Mouse (Mus musculus) bone marrow, adult 2 months (tissue): ENCODE results near the gene Rab3a. TPM values are rescaled to one million over a fixed set of nuclear protein-coding genes. Genes with fewer than 3 reads are reported as not detected.

Experiments used
- H3K27ac ChIP-seq: fragments of 200-500 bp; 2 replicates; pipeline ENCODE4 v1.5.1; 2012; ENCODE audit warnings: low read depth, mild to moderate bottlenecking, control low read depth, inconsistent platforms, low read length; ENCODE audit not compliant: control insufficient read depth, poor library complexity, insufficient read depth
- H3K4me1 ChIP-seq: fragments of 200-500 bp; 2 replicates; pipeline ENCODE4 v1.6.1; 2011; ENCODE audit warnings: low read length; ENCODE audit not compliant: control insufficient read depth, insufficient read depth
- H3K4me3 ChIP-seq: fragments of 200-500 bp; replicated peaks from 2 replicates; pipeline ENCODE3; 2011; ENCODE audit warnings: mild to moderate bottlenecking, low read depth, low read length, control low read depth; ENCODE audit not compliant: control insufficient read depth
- CTCF ChIP-seq: fragments of 200-500 bp; IDR thresholded peaks from 2 replicates; pipeline ENCODE4 v1.5.1; 2011; ENCODE audit warnings: low read length, control low read depth; ENCODE audit not compliant: control insufficient read depth, insufficient read depth
- POLR2A ChIP-seq: fragments of 200-500 bp; IDR thresholded peaks from 2 replicates; pipeline ENCODE4 v1.6.1; 2011; ENCODE audit warnings: low read depth, mild to moderate bottlenecking, control low read depth, low read length, borderline replicate concordance; ENCODE audit not compliant: control insufficient read depth
- WGBS: fragments of 180-500 bp; shearing (Covaris S2); methylation state at CpG from one replicate; pipeline ENCODE4 v1.1.7; 2018; 5-methylcytosine and 5-hydroxymethylcytosine counted together
- polyA plus RNA-seq: library from polyadenylated mRNA; stranded (reverse); fragments of >200 nt; gene quantifications from 2 replicates; pipeline ENCODE4 v1.2.4, GENCODE M21; 2011; ENCODE audit warnings: low replicate concordance; ENCODE audit not compliant: missing spikeins, insufficient read depth, insufficient read length

The Rab3a gene
- polyA plus RNA-seq, 1 experiment = 13.3 TPM

DNA sequence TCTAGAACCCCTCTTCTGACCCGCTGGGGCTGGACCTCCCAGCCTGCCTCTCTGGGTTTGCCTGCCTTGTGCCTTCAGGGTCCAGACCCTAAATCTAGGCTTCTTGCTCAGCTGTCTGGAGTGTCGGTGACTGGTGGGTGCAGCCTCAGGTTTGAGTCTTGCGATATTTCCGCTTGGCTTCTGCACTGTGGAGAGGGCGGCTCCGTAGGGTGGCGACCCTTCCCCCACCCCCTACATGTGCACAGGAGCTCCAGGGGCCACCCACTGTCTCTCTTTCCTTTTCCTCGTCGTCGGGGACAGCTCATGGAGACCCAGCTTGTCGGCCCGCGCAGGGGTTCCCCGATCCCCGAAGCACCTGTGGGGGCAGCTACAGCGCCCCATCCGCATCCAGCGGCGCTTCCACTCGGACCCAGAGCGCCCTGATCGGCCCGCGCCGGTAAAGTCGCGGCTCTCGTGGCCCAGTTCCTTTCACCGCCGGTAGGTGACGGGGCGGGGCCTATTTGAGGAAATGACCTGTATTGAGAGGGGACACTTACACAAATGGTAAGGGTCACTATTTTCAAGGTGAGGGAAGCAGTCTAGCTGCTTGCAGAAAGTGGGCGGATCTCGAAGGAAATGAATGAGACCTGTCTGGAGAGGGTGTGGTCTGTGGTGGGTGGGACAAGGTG, 24.5 kb upstream of the Rab3a start:
- peaks cover 2% of the 10 kb centered on the region; the same call in 1 of the 2 replicates for H3K4me1 ChIP-seq
- 0 out of 2 replicates have a peak overlapping the region, but pooled peaks have one; percentile 22 for H3K27ac ChIP-seq
- TF ChIP-seq POLR2A (no peak), CTCF (peak; percentile 27; the same call in 1 of the 2 replicates)
- WGBS = 2% methylated on average over 34 of the region's 34 CpGs
- no peak overlapping the region for H3K4me3 ChIP-seq

DNA sequence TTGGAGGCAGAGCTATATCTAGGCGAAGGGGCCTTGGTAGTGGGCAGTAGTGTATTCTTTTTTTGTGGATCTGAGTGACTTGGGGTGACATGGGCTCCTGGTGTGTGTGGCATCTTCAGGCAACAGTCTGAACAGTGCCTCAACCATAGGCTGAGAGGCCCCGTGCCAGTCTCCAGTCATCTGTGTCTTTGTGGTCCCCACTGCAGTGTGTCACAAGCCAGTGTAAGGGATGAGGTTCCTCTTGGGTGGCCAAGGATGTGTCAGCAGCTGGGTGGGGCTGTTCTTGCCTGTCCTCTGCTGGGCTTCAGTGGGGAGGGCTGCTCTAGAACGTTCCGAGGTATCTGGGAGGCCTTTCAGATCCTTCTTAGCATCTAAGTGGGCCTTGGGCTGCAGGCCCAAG, 23.5 kb upstream of the Rab3a start:
- no peak for TF ChIP-seq POLR2A
- 0 out of 2 replicates have a peak, but pooled peaks have one; percentile 10 for TF ChIP-seq CTCF
- 47% methylated on average over 4 of the region's 4 CpGs for WGBS
- H3K27ac ChIP-seq = peak overlapping the region; percentile 66
- H3K4me3 ChIP-seq = no peak overlapping the region
- peaks cover 2% of the 10 kb centered on the region; the same call in 1 of the 2 replicates for H3K4me1 ChIP-seq

DNA sequence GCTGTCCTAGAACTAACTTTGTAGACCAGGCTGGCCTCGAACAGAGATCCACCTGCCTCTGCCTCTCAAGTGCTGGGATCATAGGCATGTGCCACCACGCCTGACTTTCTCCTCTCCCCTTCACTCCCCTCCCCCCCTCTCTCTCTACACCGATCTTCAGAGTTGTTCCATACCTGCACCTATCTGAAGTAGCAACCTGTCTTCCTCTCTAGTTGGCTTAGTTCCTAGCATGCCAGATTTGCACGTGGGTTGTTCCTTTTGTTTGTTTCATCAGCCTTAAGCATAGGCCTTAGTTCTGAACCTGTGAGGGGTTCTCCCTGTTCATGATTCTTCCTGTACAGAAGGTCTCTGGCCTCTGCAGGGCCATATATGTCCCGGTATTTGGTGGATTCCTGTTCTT, 16.8 kb upstream of the Rab3a start:
- H3K4me3 ChIP-seq = no peak overlapping the region
- TF ChIP-seq CTCF (no peak), POLR2A (no peak)
- WGBS = 69% methylated on average over 5 of the region's 5 CpGs
- no peaks in the 10 kb centered on the region for H3K4me1 ChIP-seq
- H3K27ac ChIP-seq = no peak overlapping the region

DNA sequence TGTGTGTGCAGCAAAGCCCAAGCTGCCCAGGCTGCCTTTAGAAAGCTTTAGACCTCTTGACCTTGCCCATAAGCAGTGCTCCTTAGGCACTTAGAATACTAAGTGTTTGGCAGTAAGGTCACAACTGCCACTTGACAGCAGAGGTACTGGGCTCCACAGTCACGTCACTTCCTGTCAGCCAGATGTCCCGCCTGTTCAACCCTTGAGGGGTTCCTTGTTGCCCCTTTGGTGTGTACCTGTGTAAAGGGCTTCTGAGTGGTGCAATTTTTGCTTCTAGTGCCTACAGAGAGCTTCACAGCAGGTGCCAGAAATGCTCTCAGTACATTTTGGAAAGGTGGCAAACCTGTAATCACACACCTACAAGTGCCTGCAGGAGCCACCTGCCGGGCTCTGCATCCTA, 16.3 kb upstream of the Rab3a start:
- Histone ChIP-seq H3K4me3 (no peak overlapping the region), H3K27ac (no peak overlapping the region), H3K4me1 (no peaks in the 10 kb centered on the region)
- WGBS = 36% methylated on average over 3 of the region's 3 CpGs
- TF ChIP-seq POLR2A (no peak), CTCF (no peak)

DNA sequence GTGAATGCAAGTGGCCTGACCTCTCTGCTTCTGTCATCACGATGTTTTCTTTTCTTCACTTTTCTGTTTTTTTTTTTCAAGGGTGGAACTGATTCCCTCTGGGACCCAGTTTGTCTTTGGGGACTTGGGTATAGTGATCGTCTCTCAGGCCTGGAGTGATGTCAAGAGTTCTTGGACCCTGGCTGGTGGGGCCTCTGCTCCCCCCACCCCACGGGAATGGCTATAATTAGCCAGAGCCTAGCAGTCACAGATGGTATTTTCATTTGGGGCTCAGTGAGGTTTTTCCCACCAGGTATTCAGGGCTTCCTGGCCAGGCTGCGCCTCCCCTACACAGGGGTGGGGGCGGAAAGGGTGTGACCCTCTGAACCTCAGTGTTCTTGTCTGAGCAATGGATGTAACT, 12.8 kb upstream of the Rab3a start:
- H3K4me3 ChIP-seq = no peak overlapping the region
- H3K4me1 ChIP-seq = no peaks in the 10 kb centered on the region
- TF ChIP-seq CTCF (no peak), POLR2A (no peak)
- WGBS = 59% methylated on average over 5 of the region's 5 CpGs
- H3K27ac ChIP-seq = no peak overlapping the region

DNA sequence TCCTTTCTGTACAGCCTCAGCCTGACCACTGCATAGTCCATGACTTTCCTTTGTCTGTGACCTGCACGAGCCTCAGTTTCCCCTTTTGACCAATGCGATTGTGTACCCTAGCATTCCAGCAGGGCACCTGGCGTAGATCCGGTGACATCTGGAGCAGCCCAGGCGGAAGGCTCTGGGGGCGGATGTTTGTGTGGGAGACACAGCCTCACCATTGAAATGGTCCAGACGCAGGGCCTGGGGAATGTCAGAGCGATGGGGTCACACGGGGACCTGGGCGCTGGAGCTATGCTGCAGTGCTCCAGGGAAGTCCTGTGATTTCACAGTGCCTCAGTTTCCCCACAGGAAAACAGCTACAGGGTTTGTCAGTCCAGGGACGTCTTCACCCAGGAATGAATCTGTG, 12.3 kb upstream of the Rab3a start:
- Histone ChIP-seq H3K4me1 (no peaks in the 10 kb centered on the region), H3K4me3 (no peak overlapping the region), H3K27ac (no peak overlapping the region)
- 79% methylated on average over 11 of the region's 11 CpGs for WGBS
- TF ChIP-seq CTCF (no peak), POLR2A (no peak)

DNA sequence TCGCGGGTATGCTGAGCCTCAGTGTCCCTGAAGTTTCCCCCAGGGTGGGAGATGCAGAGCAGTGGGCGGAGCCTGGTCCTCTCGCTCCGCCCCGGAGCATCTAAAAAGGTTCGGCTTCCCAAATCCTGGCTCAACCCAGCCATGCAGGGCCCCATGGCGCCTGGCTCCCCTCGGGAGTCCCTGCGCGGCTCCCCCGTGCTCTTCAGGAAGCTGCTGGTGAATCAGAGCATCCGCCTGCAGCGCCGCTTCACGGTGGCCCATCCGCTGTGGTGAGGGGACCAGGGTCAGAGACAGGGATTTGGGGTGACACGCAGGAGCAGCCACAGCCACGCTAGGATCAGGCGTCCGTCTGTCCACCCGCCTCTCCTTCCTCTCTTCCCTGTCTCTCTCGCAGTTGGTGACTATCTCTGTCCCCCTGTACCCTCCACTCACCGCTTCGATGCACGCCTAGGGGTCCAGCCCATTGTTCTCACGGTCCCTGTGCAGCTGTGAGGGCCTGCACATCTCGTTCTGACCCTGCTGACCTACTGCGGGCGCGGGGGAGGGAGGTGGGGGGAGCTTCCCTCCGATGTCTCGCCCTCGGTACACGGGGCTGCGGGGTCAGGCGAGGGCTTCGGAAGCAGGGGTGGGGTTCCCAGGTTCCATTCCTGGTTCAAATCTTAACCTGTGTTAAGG, 11.4 kb upstream of the Rab3a start:
- no peak overlapping the region for H3K4me3 ChIP-seq
- H3K4me1 ChIP-seq = no peaks in the 10 kb centered on the region
- no peak for TF ChIP-seq POLR2A
- no peak for TF ChIP-seq CTCF
- no peak overlapping the region for H3K27ac ChIP-seq
- 3% methylated on average over 38 of the region's 38 CpGs for WGBS

DNA sequence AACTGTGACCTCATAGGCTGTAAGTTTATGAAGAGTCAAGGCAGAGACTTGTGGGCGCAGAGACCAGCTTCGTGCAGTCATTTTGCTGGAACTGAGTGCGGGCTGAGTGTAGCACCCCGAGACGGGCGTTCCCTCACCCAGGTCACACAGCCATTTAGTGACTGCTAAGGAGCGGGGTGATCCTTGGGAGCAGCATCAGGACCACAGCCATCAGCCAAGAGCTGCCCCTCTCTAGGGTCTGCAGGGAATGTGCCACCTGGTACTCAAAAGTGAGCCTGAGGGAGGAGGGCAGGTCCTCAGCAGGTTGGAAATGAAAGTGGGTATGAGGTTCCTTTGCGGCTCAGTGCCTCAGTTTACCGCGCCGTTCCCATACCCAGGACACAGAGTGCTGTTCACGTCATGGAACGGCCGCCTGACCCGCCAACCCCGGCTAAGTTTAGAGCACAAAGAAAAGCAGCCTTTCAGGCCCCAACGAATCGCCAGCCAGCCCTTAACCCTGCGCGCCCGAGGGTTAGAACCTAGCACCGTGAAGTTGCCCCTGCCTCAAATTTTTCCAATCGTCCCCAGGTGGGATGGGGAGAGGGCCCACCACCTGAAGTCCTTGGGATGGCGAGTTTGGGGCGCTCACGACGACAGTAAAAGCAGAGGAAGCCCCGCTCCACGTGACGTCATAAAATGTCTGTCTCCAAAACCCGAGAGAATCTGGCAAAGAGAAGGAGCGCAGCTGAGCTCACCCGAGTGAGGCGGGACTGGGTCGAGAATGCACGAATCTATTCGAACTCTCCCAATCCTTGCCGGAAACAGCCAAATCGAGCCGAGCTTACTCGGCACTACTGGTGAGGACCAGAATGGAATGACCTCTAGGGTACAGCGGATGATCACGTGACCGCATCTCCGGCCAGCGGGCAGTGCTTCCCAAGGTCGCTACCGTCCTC, 10.6 kb upstream of the Rab3a start:
- TF ChIP-seq POLR2A (no peak), CTCF (no peak)
- WGBS = 3% methylated on average over 48 of the region's 48 CpGs

More for the DNA sequence above, 10.6 kb upstream of the Rab3a start:
- Histone ChIP-seq H3K27ac (no peak overlapping the region), H3K4me3 (peak overlapping the region; percentile 37), H3K4me1 (no peaks in the 10 kb centered on the region)
